Mouse (Mus musculus): Measurements from ENCODE around the gene Lrguk.

Lrguk gene

DNA sequence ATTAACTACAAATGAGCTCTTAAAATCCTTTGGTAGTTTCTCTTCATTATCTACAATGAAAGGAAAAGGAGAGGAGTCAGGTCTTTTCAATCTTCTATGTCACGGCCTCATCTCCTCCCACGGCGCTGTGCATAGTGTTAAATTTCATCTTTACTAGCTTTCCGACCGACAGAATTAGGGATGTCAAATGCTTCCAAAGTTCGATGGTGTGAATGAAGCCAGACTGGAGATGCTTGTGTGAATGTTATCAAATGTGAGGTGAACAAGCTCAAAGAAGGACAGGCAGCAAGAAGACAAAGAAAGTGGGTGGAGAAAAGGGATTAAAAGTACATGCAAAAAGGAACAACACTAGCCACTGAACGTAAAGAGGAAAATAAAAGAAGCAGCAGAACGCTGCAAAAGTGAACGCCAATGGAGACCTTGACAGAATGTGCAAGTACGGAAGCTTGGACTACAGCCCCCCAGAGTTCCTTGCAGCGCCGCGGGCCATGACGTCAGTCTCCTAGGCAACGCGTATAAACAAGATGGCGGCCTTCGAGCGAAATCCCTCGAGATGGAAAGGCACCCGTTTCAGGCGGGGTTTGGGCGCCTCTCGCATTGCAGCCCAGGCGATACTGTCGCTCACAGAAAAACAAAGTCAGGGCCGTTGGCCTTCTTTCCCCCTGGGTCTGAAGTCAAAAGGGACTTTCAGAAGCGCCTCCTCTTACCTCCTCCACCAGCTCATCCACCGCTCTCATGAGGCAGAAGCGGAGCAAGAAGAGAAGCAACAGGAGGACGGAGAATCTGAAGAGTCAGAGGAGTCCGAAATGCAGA lies at the start of gene Lrguk:
TSS of gene Lrguk (plus strand) at position 516 of the 813 bp plus-strand sequence.
- DNase-seq: peak; percentile 85 to 90

GRCm38 (mm10) chr6:33982709-33983108 lies 46.5 kb upstream of the Lrguk start:
- DNase-seq: no peak

- no peak for DNase-seq
These were observed 42.1 kb upstream of the Lrguk start for GRCm38 (mm10) chr6:33987132-33987531.

- no peak for DNase-seq
These were observed 36.8 kb upstream of the Lrguk start for GRCm38 (mm10) chr6:33992213-33993034.

DNA sequence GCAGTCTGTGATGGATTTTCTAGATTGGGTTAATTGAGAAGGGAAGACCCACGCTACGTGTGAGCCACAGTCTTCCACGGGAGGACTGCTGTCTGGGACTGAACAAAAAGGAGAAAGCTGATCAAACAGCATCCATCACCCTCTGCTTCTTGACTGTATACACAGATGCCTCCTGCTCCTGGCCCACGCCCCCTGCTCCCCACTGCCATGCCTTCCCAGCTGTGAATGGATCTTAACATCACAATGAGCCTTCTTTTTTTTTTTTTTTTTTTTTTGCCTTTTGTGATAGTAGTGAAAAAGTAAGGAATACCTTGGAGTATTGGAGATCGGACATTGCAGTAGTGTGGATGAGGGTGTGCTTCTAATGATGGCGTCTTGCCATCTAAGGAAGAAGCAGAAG lies 35.4 kb upstream of the Lrguk start:
- DNase-seq: no peak

DNA sequence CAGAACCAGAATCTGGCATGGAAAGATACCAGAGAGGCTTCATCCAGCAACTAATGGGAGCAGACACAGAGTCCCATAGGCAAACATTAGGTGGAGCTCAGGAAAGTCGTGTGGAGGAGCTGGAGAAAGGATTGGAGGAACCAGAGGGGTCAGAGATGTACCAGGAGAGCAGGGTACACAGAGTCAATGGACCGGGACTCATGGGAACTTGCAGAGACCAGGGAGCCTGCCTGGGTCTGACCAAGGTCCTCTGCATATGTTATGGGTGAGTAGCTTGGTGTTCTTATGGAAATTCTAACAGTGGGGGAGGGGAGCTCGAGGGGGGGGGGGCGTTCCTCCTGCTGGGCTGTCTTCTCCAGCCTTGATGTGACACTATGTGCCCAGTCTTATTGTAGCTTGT lies 30.7 kb upstream of the Lrguk start:
- no peak for DNase-seq

GRCm38 (mm10) chr6:33999530-33999929 lies 29.7 kb upstream of the Lrguk start:
- no peak for DNase-seq

- DNase-seq: peak in 1 of 2 experiments; percentile 16
These were observed 28.6 kb upstream of the Lrguk start for GRCm38 (mm10) chr6:34000644-34001043.

- no peak for DNase-seq
These were observed 26.2 kb upstream of the Lrguk start for GRCm38 (mm10) chr6:34003033-34003432.

DNA sequence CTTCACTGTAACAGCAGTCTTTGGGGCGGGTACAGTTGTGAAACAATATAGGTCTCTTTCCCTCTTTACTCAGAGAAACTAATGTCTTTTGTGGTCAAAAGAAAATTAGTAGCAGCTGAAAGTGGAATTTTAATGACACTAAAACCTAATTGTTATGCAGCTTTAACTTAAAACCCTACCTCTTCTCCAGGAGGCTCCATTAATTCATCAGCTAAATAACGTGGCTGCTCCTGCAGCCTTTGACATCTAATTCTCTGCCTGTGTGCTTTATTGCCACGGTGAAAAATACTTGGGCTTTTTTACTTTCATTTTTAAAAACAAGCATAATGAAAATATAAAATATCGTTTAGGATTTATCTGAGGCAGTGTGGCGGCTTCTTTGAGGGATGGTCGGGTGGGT lies 15.8 kb upstream of the Lrguk start:
- no peak for DNase-seq

DNA sequence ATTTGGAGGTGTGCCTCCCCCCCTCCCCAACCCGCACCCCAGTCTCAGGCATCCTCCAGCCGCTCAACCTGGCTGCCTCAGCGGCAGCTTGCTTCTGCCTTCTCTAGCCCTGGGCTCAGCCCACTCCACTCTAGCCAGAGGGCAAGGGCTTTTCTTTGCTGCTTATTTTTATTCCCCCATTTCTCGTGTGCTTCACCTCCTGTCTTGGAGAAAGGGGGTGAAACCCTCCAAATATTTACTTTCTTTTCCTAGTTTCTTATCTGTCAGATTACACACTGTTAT lies 439 bp downstream of the Lrguk start:
- DNase-seq: no peak

DNA sequence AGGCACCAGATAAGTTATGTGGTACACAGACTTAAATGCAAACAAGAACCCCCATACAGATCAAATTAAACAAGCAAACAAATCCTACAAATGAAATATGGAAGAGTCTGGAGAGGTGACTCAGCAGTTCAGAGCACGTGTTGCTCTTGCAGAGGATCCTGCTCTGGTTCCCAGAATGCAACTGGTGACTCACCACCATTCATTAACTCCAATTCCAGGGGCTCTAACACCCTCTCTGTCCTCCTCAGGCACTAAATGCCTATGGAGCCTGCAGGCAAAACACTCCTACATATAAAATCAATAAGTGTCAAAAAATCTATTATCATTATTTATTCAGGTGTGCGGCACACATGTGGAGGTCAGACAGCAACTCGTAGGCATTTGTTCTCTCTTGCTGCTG lies 4.8 kb downstream of the Lrguk start:
- DNase-seq: no peak

DNA sequence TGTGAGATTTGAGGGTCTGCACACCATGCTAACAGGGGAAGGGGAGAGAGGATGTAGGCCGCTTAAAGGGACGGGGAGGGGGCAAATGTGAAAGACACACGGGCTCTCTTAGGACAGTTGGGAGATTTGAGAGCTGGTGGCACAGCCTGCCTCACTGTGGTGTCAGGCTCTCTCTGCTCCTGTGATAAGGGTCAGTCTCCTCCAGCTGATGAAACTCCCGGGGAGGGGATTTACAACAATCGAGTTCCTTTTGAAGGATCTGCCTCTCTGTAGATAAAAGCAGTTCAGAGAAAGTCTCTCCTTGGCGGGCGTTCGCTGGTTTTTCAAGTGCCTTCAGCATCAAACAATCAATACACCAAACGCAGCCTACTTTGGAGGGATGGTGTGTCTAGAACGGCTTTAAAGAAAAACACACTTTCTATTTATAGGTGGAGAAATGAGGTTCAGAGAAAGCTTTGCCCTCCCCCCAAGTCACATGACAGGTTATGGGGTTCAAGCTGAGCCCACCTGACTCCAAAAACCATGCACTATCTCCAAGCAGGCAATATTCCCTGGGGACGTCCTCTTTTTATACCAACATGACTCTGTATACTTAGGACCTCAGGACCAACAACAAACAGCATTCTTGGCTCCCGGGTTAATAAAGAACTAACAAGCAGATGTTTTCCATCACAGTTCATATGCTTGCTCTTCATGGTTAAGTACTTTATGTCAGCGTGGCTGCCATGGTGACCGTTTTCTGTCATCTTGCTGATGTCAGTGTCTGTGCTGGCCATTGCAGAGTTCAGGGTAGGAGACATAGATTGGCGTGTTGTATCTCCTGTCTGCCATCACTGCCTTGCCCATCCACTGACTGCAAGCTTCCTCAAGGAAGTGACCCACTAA lies 5.6 kb downstream of the Lrguk start:
- no peak for DNase-seq

- DNase-seq: peak; percentile 77 to 87
These were observed 11.5 kb downstream of the Lrguk start for GRCm38 (mm10) chr6:34040624-34041235.

DNA sequence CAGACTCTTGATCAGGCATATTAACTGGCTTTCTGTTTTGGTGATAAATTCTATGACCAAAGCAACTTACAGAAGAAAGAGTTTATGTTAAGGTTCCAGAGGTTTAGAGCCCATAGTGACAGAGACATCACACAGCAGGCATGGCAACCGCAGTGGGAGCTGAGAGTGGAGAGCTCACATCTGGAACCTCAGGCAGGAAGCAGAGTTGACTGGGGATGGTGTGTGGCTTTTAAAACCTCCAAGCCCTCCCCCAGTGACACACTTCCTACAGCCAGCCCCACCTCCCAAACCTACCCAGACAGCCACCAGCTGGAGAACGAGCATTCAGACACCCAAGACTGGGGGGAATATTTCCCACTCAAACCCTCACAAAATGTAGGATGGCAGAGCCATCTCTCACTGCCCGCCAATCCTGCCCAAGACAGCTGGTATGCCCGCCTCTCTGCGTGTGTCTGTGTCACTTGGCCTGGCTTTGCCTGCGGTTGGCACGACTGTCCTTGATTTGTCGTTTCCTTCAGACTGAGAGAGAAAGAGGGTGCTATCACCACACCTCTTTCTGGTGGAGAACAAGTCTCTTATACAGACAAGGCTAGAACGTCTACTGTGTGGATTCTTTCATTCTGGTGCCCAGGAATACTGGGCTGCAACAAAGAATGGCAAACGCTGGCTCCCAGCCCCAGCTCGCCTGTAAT lies 12.5 kb downstream of the Lrguk start:
- peak; percentile 22 to 42 for DNase-seq

- no peak for DNase-seq
These were observed 15.1 kb downstream of the Lrguk start for GRCm38 (mm10) chr6:34044228-34044811.

GRCm38 (mm10) chr6:34044846-34045540 lies 15.7 kb downstream of the Lrguk start:
- DNase-seq: no peak

DNA sequence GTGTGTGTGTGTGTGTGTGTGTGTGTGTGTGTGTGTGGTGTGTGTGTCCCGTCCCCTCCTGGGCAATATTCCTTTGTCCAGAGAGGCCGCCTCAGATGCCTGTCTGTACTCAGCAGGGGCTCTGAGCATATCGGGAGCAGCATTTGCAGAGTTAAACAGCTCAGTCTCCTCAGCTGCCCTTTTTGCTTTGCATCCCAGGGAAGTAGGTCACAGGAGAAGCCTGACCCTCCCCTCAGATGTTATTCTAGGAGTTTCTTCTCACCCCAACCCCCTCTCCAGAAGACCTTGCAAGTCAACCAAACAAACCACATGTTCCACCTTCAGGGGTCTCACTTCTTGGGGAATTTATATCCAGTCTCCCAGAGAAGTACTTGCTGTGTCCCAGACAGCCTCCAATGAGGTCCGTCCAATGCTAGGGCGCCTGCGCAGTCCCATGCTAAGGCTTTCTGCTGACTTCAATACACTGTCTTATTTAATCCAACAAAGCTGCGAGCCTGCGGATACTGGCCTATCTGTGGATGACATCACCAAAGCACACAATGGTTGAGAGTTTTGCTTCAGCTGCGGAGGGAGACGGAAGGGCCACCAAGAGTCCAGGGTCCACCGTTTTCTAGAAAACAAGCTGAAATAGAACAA lies 17.4 kb downstream of the Lrguk start:
- no peak for DNase-seq

- no peak for DNase-seq
These were observed 20.2 kb downstream of the Lrguk start for GRCm38 (mm10) chr6:34049433-34049832.

GRCm38 (mm10) chr6:34059741-34060140 lies 30.5 kb downstream of the Lrguk start:
- DNase-seq: no peak

DNA sequence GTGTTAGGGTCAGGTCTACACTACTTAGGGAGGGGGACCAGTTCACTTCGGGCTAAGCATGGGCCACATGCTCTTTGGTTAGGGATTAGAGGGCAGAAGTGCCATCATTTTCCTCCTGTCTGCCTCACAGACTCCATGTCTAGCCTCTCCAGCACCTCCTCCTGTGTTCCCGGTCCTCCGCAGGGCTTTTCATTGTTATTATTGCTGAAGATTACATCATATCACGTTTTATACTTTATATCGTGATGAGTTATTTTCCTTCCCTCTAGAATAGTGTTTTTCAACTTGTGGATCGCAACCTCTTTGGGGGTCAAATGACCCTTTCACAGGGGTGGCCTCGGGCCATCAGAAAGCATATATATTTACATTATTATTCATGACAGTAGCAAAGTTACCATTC lies 37.5 kb downstream of the Lrguk start:
- DNase-seq: no peak
